Mouse (Mus musculus) common myeloid progenitor, adult 5-6 weeks (primary cell): Measurements from ENCODE around the gene Fsd1. TPM values are rescaled to one million over a fixed set of nuclear protein-coding genes. Genes with fewer than 3 reads are reported as not detected.

ENCODE experiments used
- ATAC-seq: replicated peaks from 2 replicates; pipeline ENCODE4 v1.8.0; 2016; ENCODE audit warnings: low read depth, mild to moderate bottlenecking, moderate TSS enrichment, inconsistent platforms; ENCODE audit not compliant: poor library complexity, severe bottlenecking
- total RNA-seq: library from RNA; stranded (forward); fragments of 200-1000, 187-1606 nt; gene quantifications from 2 replicates; pipeline ENCODE4 v1.2.3, GENCODE M21; 2017

The Fsd1 gene
- total RNA-seq, 1 experiment from 2014 or later: not detected

GRCm38 (mm10) chr17:56008356-56009087 is 22.2 kb downstream of the Fsd1 start:
- ATAC-seq: peak; percentile 86

- ATAC-seq: peak; percentile 83
These were observed 23.0 kb downstream of the Fsd1 start for GRCm38 (mm10) chr17:56009088-56009961.

- no peak for ATAC-seq
These were observed 23.6 kb downstream of the Fsd1 start for GRCm38 (mm10) chr17:56009962-56010240.

DNA sequence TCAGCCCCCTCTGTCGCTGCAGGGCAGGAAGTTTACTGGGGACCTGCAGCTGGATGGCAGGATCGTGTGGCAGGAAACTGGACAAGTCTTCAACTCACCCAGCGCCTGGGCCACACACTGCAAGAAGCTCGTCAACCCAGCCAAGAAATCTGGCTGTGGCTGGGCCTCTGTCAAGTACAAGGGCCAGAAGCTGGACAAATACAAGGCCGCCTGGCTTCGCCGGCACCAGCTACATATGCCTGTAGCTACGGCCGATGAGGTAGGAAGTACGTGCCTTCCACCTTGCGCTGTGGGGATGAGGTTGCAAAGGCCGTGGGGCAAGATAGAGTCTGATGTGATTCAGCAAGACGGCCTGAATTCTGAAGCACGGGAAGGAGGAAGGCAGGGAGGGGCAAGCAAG is 23.9 kb downstream of the Fsd1 start:
- ATAC-seq: no peak

DNA sequence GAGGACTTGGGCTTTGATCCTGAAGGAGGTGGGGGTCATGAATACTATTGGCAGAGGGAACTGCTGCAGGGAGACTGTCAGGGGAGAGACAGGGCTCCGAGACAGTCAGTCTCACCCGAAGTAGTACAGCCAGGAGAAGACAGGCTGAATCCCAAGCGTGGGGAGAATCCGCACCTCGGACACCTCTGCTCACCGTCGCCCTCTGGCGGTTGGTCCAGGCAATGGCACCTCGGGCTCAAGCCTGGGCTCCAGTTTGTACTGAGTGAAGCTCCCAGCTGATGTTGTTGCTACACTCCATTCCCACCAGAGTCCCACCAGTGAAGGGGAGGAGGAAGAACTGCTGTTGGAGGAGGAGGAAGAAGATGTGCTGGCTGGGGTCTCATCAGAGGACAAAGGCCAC is 24.4 kb downstream of the Fsd1 start:
- ATAC-seq: peak; percentile 23; the same call in 1 of the 2 replicates

- no peak for ATAC-seq
These were observed 25.1 kb downstream of the Fsd1 start for GRCm38 (mm10) chr17:56011441-56011840.

GRCm38 (mm10) chr17:56015293-56015692 is 29.0 kb downstream of the Fsd1 start:
- no peak for ATAC-seq

- no peak for ATAC-seq
These were observed 30.1 kb downstream of the Fsd1 start for GRCm38 (mm10) chr17:56016382-56016781.

DNA sequence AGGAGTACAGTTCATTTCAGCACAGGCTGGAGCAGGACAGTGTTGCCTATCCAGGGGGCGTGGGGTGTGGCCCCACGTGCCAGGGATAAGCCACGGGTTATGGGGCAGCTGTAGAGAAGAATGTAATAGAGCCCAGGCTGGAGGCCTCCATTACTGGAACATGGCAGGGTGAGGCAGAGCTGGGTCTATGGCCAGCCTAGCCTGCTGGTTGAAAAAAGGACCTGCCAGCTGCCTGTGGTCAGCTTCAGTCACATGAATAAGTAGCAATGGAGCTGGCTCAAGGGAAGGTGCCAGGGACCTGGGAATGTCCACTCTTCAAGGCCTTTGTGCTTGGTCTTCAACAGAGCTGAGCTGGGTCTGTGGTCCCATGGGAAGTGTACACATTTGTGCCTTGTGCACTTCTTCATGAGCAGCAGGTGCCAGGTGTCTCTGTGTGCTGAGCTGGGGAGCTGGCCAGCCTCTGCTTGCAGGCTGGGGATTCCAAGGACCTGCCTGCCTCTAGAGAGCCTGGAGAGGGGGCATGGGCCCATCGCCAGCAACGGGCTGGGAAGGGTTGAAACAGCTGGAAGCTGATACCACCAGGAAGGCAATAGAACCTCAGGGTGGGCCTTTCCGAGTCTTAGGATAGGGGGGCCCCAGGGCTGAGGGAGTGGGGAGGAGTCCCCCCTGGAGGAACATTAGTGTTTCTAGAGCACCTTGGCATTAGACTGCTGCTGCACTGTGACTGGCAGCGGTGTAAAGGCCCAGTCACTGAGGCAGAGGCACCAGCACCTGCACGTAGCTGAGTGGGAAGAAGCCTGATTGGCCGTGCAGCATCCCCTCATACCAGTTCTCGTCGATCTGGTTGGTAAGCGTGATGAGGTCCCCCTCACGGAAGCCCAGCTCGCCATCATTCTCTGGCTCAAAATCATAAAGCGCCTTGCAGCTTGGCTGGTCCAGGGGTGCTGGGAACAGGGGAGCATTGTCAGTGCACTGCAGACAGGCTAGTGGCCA is 30.8 kb downstream of the Fsd1 start:
- no peak for ATAC-seq

- no peak for ATAC-seq
These were observed 31.5 kb downstream of the Fsd1 start for GRCm38 (mm10) chr17:56017848-56018247.

DNA sequence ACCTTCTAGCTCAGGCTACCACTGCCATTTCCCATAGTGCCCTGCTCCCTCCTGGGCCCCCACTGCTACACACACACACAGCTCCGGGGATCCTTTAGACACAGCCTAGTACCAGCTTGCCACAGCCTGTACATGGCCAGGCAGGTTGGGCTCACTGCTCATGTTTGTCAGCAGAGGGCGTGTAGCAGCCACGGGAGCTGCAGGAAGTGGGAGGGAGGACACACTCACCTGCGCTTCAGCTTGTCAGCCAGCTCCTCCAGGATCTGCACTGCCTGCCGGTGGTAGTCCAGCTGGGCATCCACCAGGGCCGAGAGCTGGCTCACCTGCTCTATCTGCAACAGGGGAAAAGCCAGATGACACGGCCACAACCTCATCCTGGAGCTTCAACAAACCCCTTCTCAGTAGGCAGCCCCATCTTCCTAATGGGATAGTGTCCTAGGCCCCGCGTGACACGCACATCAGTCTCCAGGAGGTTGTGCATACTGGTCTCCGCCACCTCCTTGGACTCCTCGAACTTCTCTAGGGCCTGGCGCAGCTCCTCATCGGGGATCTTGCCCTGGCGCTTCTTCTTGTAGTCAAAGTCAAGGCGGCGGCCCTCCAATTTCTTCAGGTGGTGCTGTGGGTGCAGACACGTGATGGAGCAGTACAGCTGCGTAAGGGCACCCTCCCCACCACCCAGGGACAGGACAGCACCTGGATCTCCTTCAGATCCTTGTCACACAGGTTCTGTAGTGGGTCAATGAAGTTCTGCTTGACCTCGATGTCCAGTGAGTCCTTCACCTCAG is 32.2 kb downstream of the Fsd1 start:
- ATAC-seq: peak; percentile 33; the same call in 1 of the 2 replicates

DNA sequence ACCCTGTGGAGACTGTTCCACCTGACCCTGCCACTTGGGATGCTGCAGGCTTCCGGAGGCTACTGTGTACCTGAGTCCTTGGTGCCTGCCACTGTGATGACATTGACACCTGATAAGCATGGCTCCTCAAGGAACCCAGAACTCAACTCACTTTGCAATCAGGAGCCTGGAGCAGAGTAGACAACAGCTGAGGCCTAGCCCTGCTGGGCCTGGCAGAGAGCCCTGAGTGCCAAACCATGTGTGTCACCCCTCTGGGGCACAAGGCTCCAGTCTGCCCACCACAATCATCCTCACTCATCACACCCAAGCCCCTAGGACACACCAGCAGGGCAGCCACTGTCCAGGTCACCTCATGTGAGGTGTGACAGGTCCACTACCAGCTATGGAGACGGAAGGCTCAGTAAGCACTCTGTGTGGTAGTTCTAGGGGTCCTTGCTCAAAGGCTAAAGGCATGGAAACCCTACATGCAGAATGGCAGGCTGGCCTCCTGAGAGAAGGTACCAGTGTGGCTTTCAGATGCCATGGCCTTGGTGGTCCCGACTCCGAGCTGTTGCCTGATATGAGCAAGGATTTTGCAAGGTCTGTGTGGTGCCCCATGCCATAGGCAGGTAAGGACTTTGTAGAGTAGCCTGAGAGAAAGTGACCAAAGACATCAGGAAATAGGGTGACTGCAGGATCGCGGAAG is 34.2 kb downstream of the Fsd1 start:
- no peak for ATAC-seq

DNA sequence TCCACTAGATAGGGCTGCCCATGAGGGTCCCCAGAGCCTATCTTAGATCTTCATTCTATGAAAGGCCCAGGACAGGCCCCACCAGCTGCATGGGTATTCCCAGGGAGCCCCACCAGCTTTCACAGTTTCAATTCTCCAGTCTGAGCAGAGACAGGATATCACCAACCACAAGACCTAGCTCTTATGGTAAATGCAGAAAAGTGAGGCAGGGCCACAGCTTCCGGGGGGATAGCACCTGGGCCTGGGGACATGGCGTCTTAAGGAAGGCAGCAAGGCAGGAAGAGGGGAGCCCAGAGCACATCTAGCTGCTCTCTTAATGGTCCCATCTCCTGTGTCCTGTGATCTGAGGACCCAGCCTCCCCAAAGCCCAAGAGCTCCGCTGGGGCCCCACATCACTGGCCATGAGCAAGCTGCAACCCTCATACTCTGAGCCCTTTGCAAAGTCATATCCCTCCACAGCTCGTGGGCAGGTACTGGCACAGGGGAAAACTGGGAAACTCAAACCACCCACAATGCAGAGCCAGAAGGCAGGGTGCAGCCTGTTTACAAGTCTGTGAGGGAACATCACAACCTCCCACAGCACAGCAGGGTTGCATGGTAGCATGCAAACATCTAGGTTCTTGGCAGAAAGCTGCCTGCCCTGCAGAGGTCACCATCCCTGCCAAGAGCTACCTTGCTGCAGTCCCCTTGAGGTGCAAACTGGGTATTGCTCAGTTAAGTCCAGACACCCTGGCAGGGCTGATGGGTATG is 35.0 kb downstream of the Fsd1 start:
- peak; percentile 52 for ATAC-seq

DNA sequence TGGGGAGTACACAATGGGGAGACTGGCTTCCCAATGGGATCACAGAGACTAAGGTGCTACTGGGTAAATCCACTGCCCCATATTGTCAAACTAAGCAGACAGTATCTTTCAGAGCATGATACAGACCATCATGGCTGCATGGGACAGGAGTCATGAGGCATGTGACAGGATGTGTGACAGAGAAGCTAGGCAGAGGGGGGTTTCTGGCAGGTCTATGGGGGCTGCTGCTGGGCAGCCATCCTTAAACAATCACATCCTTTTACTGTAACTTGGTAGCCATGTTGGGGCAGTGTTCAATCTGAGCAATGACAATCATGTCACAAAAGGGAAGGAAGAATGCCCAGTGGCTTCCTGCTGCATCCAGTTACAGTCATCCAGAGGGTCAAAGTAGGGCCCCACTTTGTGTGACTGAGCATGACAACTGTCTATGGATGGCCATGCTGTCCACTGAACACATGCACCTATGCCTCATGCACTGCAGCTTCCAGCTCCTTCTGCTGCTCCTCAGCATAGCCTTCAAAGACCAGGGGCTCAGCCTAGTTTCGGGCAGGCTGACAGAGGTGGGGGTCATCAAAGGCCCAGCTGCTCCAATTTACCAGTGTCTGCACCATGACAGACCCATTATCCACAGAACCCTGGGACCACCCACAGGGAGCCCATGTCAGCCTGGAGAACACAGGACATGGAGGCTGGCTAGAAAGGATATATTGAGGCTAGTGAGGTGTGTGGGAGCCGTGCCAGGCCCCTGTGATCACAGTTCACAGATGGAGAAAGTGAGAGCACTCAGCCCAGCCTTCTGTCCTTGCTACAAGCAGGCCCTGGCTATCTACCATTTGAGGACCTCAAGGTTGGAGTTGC is 36.1 kb downstream of the Fsd1 start:
- ATAC-seq: no peak

DNA sequence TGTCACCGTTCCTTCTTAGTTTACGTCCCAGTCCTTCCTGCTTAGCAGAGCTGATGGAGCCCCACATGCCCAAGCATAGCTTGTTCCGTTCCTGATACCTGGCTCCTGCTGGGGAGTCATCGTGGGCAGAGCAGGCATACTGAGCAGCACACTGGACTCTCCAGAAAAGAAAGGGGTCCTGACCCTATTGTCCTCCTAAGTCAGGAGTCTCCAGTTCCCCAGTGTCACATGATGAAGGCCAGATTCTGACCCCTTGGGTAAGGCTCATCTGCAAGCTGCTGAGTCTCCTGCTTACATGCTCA is 36.6 kb downstream of the Fsd1 start:
- no peak for ATAC-seq

- ATAC-seq: peak; percentile 55
These were observed 37.1 kb downstream of the Fsd1 start for GRCm38 (mm10) chr17:56023386-56023785.

DNA sequence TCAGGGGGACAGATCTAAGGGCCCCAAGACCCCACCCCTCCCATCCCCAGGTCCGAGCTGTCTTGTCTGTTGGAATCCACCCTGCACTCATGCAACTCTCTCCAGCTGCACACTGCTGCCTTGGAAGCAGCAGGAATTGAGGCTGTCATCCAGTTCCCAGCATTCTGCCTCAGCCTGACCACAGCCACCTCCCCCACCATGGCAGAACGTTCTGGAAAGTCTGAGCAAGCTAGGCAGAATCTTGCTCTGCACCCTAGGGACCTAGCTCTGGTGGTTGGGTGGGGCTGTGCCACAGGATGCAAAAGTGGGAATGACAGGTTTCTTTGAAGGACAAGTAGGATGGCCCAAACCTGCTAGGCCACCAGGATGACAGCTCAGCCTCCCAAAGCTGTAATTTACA is 38.2 kb downstream of the Fsd1 start:
- no peak for ATAC-seq

GRCm38 (mm10) chr17:56024931-56025330 is 38.6 kb downstream of the Fsd1 start:
- ATAC-seq: no peak
